Comparison of ENCODE assay signal across 21 mouse cellular contexts in the genomic region with DNA sequence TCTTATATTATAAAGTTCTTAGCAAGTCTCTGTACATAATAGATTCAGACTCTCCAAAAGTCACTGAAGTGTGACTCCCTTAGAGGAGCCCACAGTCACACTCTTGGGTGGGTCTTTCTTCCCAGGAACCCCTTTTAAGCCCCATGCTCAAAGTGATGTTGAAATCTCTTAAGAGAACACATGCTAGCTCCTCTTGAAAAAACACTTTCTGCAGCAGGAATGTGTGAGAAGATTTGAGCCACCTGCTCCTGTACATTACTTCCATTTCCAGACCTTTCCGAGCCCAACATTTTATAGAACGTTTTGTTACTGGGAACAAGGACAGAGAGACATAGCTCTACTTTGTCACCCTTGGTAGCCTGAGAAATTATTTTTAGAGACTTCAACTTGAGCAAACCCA.
"Had no signal": no experiment of that assay in that cellular context is flagged by ENCODE, and none has a peak within 500 bp of the region (broad histone marks: within the 10 kb centered on the region; RNA-seq: fewer than 3 reads in every experiment).

No protein-coding gene starts in this region.

- H3K27me3 ChIP-seq: intestine, embryonic 15.5 days; limb, embryonic 13.5 days; liver, embryonic 12.5 days; liver, embryonic 15.5 days; midbrain, embryonic 15.5 days; neural tube, embryonic 12.5 days; neural tube, embryonic 15.5 days had no signal

- H3K27ac ChIP-seq: intestine, embryonic 15.5 days; limb, embryonic 13.5 days; liver, embryonic 12.5 days; liver, embryonic 15.5 days; midbrain, embryonic 15.5 days; neural tube, embryonic 12.5 days; neural tube, embryonic 15.5 days; stomach, postnatal 0 days had no signal

- H3K9ac ChIP-seq: intestine, embryonic 15.5 days; limb, embryonic 13.5 days; liver, embryonic 12.5 days; liver, embryonic 15.5 days; midbrain, embryonic 15.5 days; neural tube, embryonic 12.5 days; neural tube, embryonic 15.5 days had no signal

- H3K36me3 ChIP-seq: intestine, embryonic 15.5 days; limb, embryonic 13.5 days; liver, embryonic 12.5 days; liver, embryonic 15.5 days had no signal

- H3K9me3 ChIP-seq: intestine, embryonic 15.5 days; limb, embryonic 13.5 days; liver, embryonic 12.5 days; liver, embryonic 15.5 days; midbrain, embryonic 15.5 days; neural tube, embryonic 12.5 days; neural tube, embryonic 15.5 days had no signal

- H3K4me1 ChIP-seq: intestine, embryonic 15.5 days; liver, embryonic 12.5 days; liver, embryonic 15.5 days; midbrain, embryonic 15.5 days; neural tube, embryonic 12.5 days; neural tube, embryonic 15.5 days had no signal

- H3K4me3 ChIP-seq: intestine, embryonic 15.5 days; limb, embryonic 13.5 days; liver, embryonic 12.5 days; liver, embryonic 15.5 days; midbrain, embryonic 15.5 days; neural tube, embryonic 12.5 days; neural tube, embryonic 15.5 days had no signal

- ATAC-seq: intestine, embryonic 15.5 days; liver, embryonic 12.5 days; midbrain, embryonic 15.5 days had no signal

- DNase-seq: kidney, adult 18-20 months; kidney, adult 9 months; kidney, postnatal 14 days; kidney, postnatal 4 days; left cerebral cortex, postnatal 4 days; liver; right cerebral cortex, adult 18-20 months; right cerebral cortex, postnatal 14 days; right cerebral cortex, postnatal 4 days; thymus, adult 2 months; thymus, postnatal 14 days; thymus, postnatal 4 days had no signal

- H3K4me2 ChIP-seq: intestine, embryonic 15.5 days; limb, embryonic 13.5 days; liver, embryonic 12.5 days; liver, embryonic 15.5 days; midbrain, embryonic 11.5 days; midbrain, embryonic 15.5 days; neural tube, embryonic 12.5 days; neural tube, embryonic 15.5 days had no signal
